Mouse (Mus musculus) CH12.LX (cell line): ENCODE data around the gene Gse1. TPM values are rescaled to one million over a fixed set of nuclear protein-coding genes. Genes with fewer than 3 reads are reported as not detected.
A peak's percentile ranks its signal among the peaks of the same experiment; 100 is the strongest.

Experiments
- DNase-seq: peaks from one replicate; pipeline ENCODE4 v3.0.0-alpha.2; 2013; ENCODE audit errors: extremely low read depth
- H3K27ac ChIP-seq: 2 replicates; pipeline ENCODE4 v1.5.1; 2012; ENCODE audit warnings: low read depth, mild to moderate bottlenecking, control low read depth, moderate library complexity; ENCODE audit not compliant: insufficient read depth
- H3K27me3 ChIP-seq: replicated peaks from 2 replicates; pipeline ENCODE3; 2012; ENCODE audit warnings: inconsistent platforms
- H3K36me3 ChIP-seq, 2 experiments: replicated peaks in 1 of 2; 2 replicates each; pipeline versions ENCODE3 to v1.6.1; 2012; ENCODE audit warnings: inconsistent platforms in 1 of 2, low read length in 1 of 2, mild to moderate bottlenecking in 1 of 2, mixed read lengths in 1 of 2, moderate library complexity in 1 of 2; ENCODE audit not compliant: control insufficient read depth in 1 of 2, insufficient read depth in 1 of 2
- H3K4me1 ChIP-seq, 2 experiments: 2 replicates each; pipeline ENCODE4 v1.6.1; 2012; ENCODE audit warnings: inconsistent platforms in 1 of 2, moderate library complexity in 1 of 2; ENCODE audit not compliant: insufficient read depth in 2 of 2, control insufficient read depth in 1 of 2
- H3K4me2 ChIP-seq: 2 replicates; pipeline ENCODE4 v1.6.1; 2012; ENCODE audit warnings: low read depth, mild to moderate bottlenecking, control low read depth; ENCODE audit not compliant: poor library complexity, insufficient read depth, severe bottlenecking
- H3K4me3 ChIP-seq, 3 experiments: fragments of 150-350 bp in 1 of 3; sonication (generic) in 1 of 3; replicated peaks in 1 of 3; 2 replicates each; pipeline versions ENCODE3 to v1.5.1; 2011 to 2012; ENCODE audit warnings: low read depth in 2 of 3, low read length in 2 of 3, mild to moderate bottlenecking in 2 of 3, moderate library complexity in 2 of 3, control low read depth in 1 of 3, improper control_type of control experiment in 1 of 3, inconsistent platforms in 1 of 3, mixed read lengths in 1 of 3; ENCODE audit not compliant: poor library complexity in 1 of 3
- H3K79me2 ChIP-seq: replicated peaks from 2 replicates; pipeline ENCODE4 v1.6.1; 2012; ENCODE audit warnings: mild to moderate bottlenecking, moderate library complexity; ENCODE audit not compliant: control insufficient read depth, poor library complexity, insufficient read depth, severe bottlenecking; ENCODE audit errors: extremely low read depth
- H3K9ac ChIP-seq: 2 replicates; pipeline ENCODE4 v1.6.1; 2012; ENCODE audit warnings: low read depth, mild to moderate bottlenecking, control low read depth, moderate library complexity; ENCODE audit not compliant: insufficient read depth
- H3K9me3 ChIP-seq: replicated peaks from 2 replicates; pipeline ENCODE3; 2012; ENCODE audit warnings: low read length, inconsistent platforms, mixed read lengths
- CHD1 ChIP-seq: IDR thresholded peaks from 2 replicates; pipeline ENCODE4 v1.6.1; 2012; ENCODE audit warnings: low read depth, low read length, improper control_type of control experiment, inconsistent platforms
- CTCF ChIP-seq, 2 experiments: IDR thresholded peaks in 1 of 2; conservative IDR thresholded peaks in 1 of 2; 2 replicates each; pipeline ENCODE4 v1.5.1; 2011 to 2012; ENCODE audit warnings: low read depth in 2 of 2, low read length in 2 of 2, improper control_type of control experiment in 1 of 2, inconsistent platforms in 1 of 2, mild to moderate bottlenecking in 1 of 2, moderate library complexity in 1 of 2
- IRF4 ChIP-seq: IDR thresholded peaks from 2 replicates; pipeline ENCODE4 v1.6.1; 2014; ENCODE audit warnings: low read depth, mild to moderate bottlenecking, inconsistent platforms, low read length, improper control_type of control experiment
- JUN ChIP-seq: IDR thresholded peaks from 2 replicates; pipeline ENCODE4 v1.6.1; 2011; ENCODE audit warnings: low read depth, mild to moderate bottlenecking, low read length, improper control_type of control experiment, moderate library complexity; ENCODE audit not compliant: insufficient read depth
- KAT2A ChIP-seq: IDR thresholded peaks from 2 replicates; pipeline ENCODE4 v1.6.1; 2012; ENCODE audit warnings: low read length, improper control_type of control experiment, inconsistent platforms; ENCODE audit not compliant: insufficient replicate concordance
- MAX ChIP-seq: IDR thresholded peaks from 2 replicates; pipeline ENCODE4 v1.6.1; 2011; ENCODE audit warnings: low read length, improper control_type of control experiment
- MXI1 ChIP-seq: IDR thresholded peaks from 2 replicates; pipeline ENCODE4 v1.6.1; 2011; ENCODE audit warnings: mild to moderate bottlenecking, low read depth, low read length, improper control_type of control experiment
- NELFE ChIP-seq: IDR thresholded peaks from 2 replicates; pipeline ENCODE4 v1.6.1; 2011; ENCODE audit warnings: low read depth, low read length, improper control_type of control experiment
- NRF1 ChIP-seq: IDR thresholded peaks from 2 replicates; pipeline ENCODE4 v1.6.1; 2014; ENCODE audit warnings: low read depth, mild to moderate bottlenecking, inconsistent platforms, low read length, improper control_type of control experiment, moderate library complexity
- POLR2AphosphoS2 ChIP-seq: IDR thresholded peaks from 2 replicates; pipeline ENCODE4 v1.6.1; 2011; ENCODE audit warnings: low read depth, low read length, improper control_type of control experiment
- TCF12 ChIP-seq: IDR thresholded peaks from 2 replicates; pipeline ENCODE4 v1.6.1; 2014; ENCODE audit warnings: low read depth, mild to moderate bottlenecking, inconsistent platforms, low read length, improper control_type of control experiment
- UBTF ChIP-seq: IDR thresholded peaks from 2 replicates; pipeline ENCODE4 v1.6.1; 2012; ENCODE audit warnings: low read depth, mild to moderate bottlenecking, inconsistent platforms, low read length, improper control_type of control experiment, moderate library complexity
- ZC3H11A ChIP-seq: IDR thresholded peaks from 2 replicates; pipeline ENCODE4 v1.6.1; 2012; ENCODE audit warnings: low read depth, mild to moderate bottlenecking, inconsistent platforms, low read length, improper control_type of control experiment
- ZMIZ1 ChIP-seq: IDR thresholded peaks from 2 replicates; pipeline ENCODE4 v1.6.1; 2012; ENCODE audit warnings: low read depth, mild to moderate bottlenecking, inconsistent platforms, low read length, improper control_type of control experiment
- dilution Hi-C: fragments of 300-500 bp; cut with MboI; formaldehyde crosslinking; loops from 2 replicates; pipeline ENCODE4 v1.14.3; 2020; ENCODE audit warnings: low sequenced_read_pairs; ENCODE audit not compliant: extremely low pct_unique_long_range_greater_than_20kb, extremely low pct_ligation_motif_present
- in situ Hi-C: fragments of 300-500 bp; cut with MboI; formaldehyde crosslinking; loops from 3 replicates; pipeline ENCODE4 v1.14.3; 2019; ENCODE audit warnings: low sequenced_read_pairs, low pct_ligation_motif_present, low pct_unique_long_range_greater_than_20kb, mixed read lengths
- polyA plus RNA-seq: library from polyadenylated mRNA; unstranded; fragments of >175 nt; gene quantifications from 2 replicates; pipeline ENCODE4 v1.2.1, GENCODE M21; 2012; ENCODE audit warnings: low read depth; ENCODE audit not compliant: insufficient read length
- total RNA-seq, 2 experiments: library from RNA; depleted of rRNA; stranded (reverse); fragments of 300-350 nt in 1 of 2; fragments of >200 nt in 1 of 2; gene quantifications; 2 replicates each; pipeline ENCODE4 v1.2.3; 2012 to 2014

Gene Gse1
- total and polyA plus RNA-seq, 3 experiments = 1.3 to 9.8 (median 8.5) TPM

GRCm38 (mm10) chr8:120589921-120590320, 361.7 kb downstream of the Gse1 start:
- Histone ChIP-seq H3K4me3 (peak overlapping the region in 1 of 3 experiments; percentile 97), H3K36me3 (peaks cover 16 to 27% of the 10 kb centered on the region in 2 experiments), H3K9ac (peak overlapping the region; percentile 15; the same call in 1 of the 2 replicates), H3K4me1 (peaks cover 3 to 16% of the 10 kb centered on the region in 2 experiments; a peak in 3 of 4 replicates)
- DNase-seq = peak; percentile 24
- dilution Hi-C loops = no loop called here
- TF ChIP-seq IRF4 (no peak), TCF12 (no peak), POLR2AphosphoS2 (no peak), JUN (no peak), MXI1 (no peak)
- TF ChIP-seq, all 38 proteins: peak for 0
- Histone ChIP-seq H3K27ac (no peak overlapping the region), H3K4me2 (peak overlapping the region; percentile 75), H3K79me2 (peaks cover 17% of the 10 kb centered on the region), H3K27me3 (peaks cover 12% of the 10 kb centered on the region), H3K9me3 (peaks cover 6% of the 10 kb centered on the region)
- in situ Hi-C loops = no loop called here

DNA sequence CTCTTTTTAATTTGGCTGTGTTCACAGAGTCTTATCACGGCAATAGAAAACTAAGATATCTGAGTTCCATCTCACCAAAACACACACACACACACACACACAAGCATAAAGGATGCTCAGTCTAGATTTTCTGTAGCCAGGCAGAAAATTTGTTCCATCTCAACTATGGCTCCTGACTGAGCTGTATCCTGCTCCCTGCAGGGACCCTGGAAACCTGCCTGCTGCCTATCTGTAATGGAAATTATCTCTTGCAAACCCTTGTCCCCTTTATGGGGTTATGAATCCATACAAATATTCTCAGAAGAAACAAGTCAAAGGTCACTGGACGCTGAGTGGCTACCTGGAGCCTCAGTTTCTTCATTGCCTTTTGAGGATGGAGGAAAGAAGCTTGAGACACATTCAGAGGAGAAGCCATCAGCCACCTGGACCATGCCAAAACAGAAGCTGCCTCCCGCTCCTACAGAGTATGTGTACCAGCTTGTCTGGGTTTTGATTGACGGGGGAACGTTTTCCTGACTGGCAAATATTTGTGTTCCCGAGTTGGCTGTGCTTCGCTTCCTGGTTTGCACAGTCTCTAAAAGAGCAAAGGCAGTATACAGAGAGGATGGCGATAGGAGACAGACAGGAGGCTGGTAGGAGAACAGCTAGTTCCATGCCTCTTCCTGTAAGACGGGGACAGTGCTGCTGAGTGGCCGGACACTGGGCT, 363.5 kb downstream of the Gse1 start:
- dilution Hi-C loops = no loop called here
- TF ChIP-seq CTCF (conservative IDR thresholded peaks at IDR 0.05 in 1 of 2, IDR thresholded peaks at IDR 0.05 in 1 of 2; ENCODE audit: low read depth in 2 of 2, low read length in 2 of 2) = no peak
- TF ChIP-seq NELFE = no peak
- TF ChIP-seq UBTF = no peak
- TF ChIP-seq MXI1 = no peak
- no peak for TF ChIP-seq KAT2A
- TF ChIP-seq MAX = no peak
- TF ChIP-seq ZC3H11A = no peak
- no peak for TF ChIP-seq NRF1
- no peak for TF ChIP-seq CHD1
- TF ChIP-seq ZMIZ1 = no peak
- no peak overlapping the region for H3K9ac ChIP-seq

More for the DNA sequence above, 363.5 kb downstream of the Gse1 start:
- H3K4me1 ChIP-seq = peaks cover 3 to 18% of the 10 kb centered on the region in 2 experiments; a peak in 3 of 4 replicates
- H3K27ac ChIP-seq = no peak overlapping the region
- peaks cover 6% of the 10 kb centered on the region for H3K9me3 ChIP-seq
- no peak for DNase-seq
- peaks cover 12% of the 10 kb centered on the region for H3K27me3 ChIP-seq
- H3K4me3 ChIP-seq = no peak overlapping the region
- peaks cover 5 to 10% of the 10 kb centered on the region in 2 experiments for H3K36me3 ChIP-seq
- in situ Hi-C loops = no loop called here
- H3K79me2 ChIP-seq = peaks cover 17% of the 10 kb centered on the region
- H3K4me2 ChIP-seq = no peak overlapping the region
